Mouse (Mus musculus): ENCODE data around the gene Rfx8.

The Rfx8 gene

DNA sequence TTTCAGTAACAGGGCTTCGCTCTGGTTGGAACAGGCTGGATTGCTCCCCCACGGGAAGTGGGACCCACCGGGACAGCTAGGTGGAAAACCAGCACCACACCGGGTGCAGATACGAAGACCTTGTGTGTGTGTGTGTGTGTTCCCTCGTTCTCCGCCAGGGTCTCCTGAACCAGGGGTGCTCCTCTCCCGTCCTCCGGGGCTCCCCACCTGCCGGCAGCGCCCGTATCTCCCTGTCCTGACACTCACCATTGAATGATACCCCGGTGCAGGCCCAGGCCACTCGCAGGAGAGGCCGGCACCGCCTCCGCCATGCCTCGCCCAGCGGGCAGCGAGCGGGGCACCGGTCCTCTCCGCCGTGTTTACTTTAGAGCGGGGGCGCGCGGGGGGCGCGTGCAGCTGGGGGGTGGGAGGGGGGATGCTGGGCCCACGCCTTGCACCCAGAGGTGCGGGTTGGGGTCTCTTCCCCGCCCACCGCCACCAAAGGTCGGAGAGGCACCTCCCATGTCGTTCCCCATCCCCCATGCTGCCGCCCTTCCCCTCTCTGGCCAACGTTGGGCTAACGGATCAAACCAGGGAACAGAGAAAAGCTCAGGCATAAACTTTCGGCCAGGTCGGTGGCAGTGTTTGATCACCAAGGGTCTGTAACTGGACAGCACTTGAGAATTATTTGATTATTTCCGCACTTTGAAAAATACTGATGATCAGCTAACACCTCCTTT is at the start of gene Rfx8:
Gene Rfx8 (minus strand): TSS at position 366 of the 719 bp plus-strand sequence.
- peak; percentile 54 for DNase-seq (ENCODE audit: low spot score)

GRCm38 (mm10) chr1:39770436-39770835 is 49.6 kb upstream of the Rfx8 start:
- DNase-seq (ENCODE audit: low spot score): no peak

GRCm38 (mm10) chr1:39768017-39768416 is 47.2 kb upstream of the Rfx8 start:
- DNase-seq (ENCODE audit: low spot score): no peak

- DNase-seq (ENCODE audit: low spot score): no peak
Observed at GRCm38 (mm10) chr1:39765854-39766493, 45.2 kb upstream of the Rfx8 start.

- peak; percentile 49 for DNase-seq (ENCODE audit: low spot score)
Observed at GRCm38 (mm10) chr1:39762025-39762370, 41.2 kb upstream of the Rfx8 start.

DNA sequence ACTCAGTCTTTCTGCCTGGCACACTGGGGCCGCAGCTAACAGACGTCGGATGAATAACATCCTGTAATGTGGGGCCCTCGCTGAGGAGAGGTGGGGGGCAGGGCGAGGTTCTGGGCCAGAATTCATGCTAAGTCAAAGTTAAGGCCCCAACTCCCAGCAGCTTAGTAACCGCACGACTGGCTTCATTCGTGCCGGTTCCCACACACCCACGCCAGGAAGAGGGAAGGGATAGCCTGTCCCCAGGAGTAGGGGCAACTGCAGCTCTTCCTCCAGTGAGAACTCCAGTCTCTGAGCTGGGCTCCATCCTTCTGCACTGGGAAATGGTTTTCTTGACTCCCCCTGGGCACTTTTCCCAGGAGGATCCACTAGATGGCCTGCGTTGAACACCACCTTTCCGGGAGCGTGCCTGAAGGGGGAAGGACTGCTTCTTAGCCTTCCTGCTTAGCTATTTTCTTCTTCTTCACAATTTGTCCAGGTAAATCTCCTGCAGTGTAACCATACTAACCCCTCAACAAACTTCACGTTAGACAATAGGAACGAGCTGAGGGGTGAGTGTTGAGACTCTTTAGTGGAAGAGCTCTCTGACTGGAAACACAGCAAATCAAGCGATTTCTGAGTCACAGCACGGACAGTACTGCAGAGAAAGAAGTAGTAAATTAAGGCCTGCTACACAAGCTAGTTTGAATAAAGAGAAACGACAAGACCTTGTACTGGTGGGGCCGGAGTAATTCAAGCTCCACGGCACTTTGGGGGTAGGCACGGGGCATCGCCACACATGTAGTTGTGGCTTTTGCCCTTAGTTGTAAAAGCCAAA is 40.6 kb upstream of the Rfx8 start:
- DNase-seq (ENCODE audit: low spot score): peak; percentile 87

- DNase-seq (ENCODE audit: low spot score): no peak
Observed at GRCm38 (mm10) chr1:39760181-39760715, 39.5 kb upstream of the Rfx8 start.

- DNase-seq (ENCODE audit: low spot score): no peak
Observed at GRCm38 (mm10) chr1:39759231-39760175, 38.7 kb upstream of the Rfx8 start.

DNA sequence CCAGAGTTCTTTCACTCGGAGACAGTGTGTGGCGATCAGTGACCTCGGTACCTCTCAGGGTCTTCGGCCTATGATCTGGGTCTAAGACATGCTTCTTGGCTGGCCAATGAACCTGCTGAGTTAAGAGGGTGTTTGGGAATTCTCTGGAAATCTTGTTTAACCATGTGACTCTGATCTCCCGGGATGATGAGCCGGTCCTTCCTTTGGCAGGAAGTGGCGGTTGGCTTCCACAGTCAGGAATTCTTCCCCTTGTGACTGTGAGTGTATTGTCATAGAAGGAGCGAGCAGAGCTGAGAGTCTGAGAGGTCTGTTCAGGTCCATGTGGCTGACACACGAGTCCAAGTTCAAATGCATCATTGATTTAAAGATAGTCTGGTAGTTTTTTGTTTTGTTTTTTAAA is 37.4 kb upstream of the Rfx8 start:
- DNase-seq (ENCODE audit: low spot score): no peak

- no peak for DNase-seq (ENCODE audit: low spot score)
Observed at GRCm38 (mm10) chr1:39756952-39757351, 36.2 kb upstream of the Rfx8 start.

GRCm38 (mm10) chr1:39754224-39754957 is 33.6 kb upstream of the Rfx8 start:
- DNase-seq (ENCODE audit: low spot score): no peak

DNA sequence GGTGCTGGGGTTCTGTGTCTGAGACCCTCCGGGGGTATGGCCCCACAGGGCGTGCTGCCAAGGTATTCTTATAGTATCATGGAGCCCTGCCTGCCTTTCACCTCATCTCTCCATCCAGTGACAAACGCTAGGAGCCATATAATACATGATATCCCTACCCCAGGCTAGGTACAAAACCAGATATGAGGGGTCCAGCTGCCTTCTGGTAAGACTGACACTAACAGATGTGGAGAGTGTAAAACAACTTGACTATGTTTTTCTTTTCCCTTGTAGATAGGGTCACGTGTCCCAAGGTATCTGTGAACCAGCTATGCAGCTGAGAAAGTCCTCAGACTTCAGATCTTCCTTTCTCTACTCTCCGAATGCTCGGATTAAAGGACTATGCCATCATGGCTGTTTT is 30.7 kb upstream of the Rfx8 start:
- DNase-seq (ENCODE audit: low spot score): no peak

DNA sequence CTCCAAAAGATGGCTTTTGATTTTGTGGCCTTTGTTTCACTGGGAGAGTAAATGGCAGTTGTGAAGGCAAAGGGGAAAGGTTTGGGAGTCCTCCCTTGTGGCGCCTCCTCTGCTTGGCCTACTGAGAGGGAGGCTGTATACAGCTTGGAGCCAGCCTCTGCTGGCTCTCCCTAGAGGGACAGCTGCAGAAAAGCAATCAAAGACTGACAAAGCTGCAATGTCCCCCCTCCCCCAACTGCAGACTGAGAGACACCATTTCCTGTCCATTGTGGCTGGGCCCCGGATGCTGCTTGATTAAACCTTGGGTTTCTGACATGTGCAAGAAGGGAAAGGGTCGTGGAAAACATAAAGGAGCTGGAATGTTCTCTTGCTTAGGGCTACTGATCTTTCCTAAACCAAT is 28.9 kb upstream of the Rfx8 start:
- DNase-seq (ENCODE audit: low spot score): peak; percentile 32

GRCm38 (mm10) chr1:39749214-39749613 is 28.4 kb upstream of the Rfx8 start:
- no peak for DNase-seq (ENCODE audit: low spot score)

GRCm38 (mm10) chr1:39748666-39749065 is 27.9 kb upstream of the Rfx8 start:
- DNase-seq (ENCODE audit: low spot score): no peak

GRCm38 (mm10) chr1:39746464-39746863 is 25.7 kb upstream of the Rfx8 start:
- DNase-seq (ENCODE audit: low spot score): no peak

DNA sequence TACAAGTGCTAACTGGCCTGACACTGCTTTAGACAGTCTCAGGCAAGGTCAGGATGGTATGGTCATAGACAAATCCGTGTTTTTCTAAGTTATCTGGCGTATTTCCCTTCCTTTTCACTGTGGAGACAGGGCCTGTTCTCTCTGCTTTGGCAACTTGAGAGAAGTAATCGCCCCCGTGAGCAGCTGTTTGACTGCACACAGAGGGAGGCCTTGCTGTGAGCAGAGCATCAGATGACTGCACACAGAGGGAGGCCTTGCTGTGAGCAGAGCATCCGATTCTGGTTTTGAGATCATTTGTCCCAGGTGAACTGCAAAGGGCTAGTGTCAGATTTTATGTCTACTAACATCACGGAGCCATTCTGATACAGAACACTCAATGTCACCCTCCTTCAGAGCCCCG is 20.2 kb upstream of the Rfx8 start:
- no peak for DNase-seq (ENCODE audit: low spot score)

DNA sequence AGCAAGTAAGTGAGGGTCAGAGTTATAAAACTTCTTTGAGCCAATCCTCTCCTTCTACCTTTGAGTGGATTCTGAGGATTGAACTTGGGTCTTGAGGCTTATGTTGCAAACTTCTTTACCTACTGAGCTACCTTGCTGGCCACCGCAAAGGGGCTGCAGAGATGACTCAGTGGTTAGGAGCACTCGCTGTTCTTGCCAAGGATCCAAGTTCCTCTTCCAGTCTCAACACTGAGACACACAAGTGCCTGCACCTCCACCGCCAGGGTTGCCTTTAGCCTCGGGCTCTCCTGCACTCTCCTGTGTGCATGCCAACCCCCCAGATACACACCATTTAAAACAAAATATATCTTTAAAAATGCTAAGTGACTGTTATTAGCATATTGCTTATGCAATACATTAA is 19.2 kb upstream of the Rfx8 start:
- no peak for DNase-seq (ENCODE audit: low spot score)

DNA sequence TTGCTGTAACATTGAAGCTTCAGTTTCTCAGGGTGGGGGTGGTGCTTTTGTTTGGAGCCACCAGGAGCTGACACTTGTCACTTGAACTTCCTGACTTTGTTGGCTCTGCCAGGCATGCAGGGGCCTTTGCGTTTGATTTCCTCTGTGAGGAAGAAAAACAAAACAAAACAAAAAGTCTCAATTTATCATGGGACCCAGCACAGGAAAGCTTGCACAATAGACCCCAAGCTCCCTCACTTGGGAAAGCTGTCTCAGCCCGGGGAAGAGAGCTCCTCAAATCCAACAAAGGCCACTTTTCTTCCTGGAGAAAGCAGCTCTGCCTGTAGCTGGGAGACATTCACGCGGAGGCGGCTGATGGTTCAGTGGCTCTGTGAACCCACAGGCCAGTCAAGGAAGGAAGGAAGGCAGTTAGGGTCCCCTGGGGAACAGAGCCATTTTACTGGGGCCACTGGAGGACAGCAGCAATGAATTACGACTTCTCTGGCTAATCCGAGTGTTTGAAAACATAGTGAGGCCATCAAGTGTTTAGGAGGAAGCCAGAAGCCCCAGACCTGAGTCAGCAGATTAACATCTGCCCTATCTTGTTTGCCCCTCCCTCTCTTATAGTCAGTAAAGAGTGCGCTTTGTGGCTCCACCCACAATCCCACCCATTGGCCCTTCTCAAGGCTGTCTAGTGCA is 15.3 kb upstream of the Rfx8 start:
- DNase-seq (ENCODE audit: low spot score): peak; percentile 65

- no peak for DNase-seq (ENCODE audit: low spot score)
Observed at GRCm38 (mm10) chr1:39735493-39735892, 14.7 kb upstream of the Rfx8 start.
